Mouse (Mus musculus) left cerebral cortex, adult 18-20 months (tissue): ENCODE results near the gene Atp2c1. TPM values are rescaled to one million over a fixed set of nuclear protein-coding genes. Genes with fewer than 3 reads are reported as not detected.

Source experiments
- DNase-seq, 2 experiments: peaks; one replicate each; pipeline ENCODE4 v3.0.0; 2021 to 2022; ENCODE audit warnings: low spot score in 2 of 2, mixed read lengths in 1 of 2
- total RNA-seq, 2 experiments: library from RNA; stranded (reverse); gene quantifications; 2 replicates each; pipeline ENCODE4 v1.2.3; 2021

Atp2c1 gene
- total RNA-seq, 2 experiments from 2014 or later = 202 to 204 TPM

DNA sequence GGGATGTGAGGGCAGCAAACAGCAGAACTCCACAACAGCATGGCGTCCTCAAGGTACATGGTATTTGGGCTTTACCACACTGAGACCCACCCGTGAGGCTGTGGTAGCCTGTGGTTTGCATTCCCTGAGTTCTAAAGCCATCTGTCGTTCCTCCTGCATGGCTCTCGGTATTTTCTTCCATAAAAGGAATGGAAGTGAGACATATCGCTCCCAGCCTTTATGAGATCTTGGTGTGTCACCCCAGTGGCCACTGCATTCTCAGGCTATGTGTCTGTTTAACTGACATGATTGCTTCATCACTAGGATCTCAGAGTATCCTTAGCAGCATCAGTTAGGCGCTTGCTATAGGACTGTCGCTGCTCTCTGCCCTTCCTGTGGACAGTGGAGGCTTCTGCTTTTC lies 150.7 kb downstream of the Atp2c1 start:
- no peak for DNase-seq

DNA sequence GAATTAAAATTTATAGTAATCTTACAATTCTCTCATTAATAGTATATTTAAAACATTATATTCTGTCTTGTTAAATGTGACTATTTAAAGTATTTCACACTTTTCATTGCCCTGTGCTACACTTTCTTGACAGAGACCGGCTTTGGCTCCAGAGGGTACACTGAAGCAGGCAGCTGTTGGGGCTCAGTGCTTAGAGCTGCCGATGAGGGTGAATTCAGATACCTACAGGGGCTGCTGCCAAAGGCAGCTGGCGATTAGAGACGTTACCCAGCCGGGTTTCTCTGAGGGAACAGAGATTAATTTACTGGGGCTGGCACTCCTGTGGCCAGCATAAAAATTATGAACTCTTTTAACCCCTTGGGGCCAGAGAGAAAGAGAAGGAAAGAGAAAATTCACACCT lies 152.8 kb downstream of the Atp2c1 start:
- no peak for DNase-seq

DNA sequence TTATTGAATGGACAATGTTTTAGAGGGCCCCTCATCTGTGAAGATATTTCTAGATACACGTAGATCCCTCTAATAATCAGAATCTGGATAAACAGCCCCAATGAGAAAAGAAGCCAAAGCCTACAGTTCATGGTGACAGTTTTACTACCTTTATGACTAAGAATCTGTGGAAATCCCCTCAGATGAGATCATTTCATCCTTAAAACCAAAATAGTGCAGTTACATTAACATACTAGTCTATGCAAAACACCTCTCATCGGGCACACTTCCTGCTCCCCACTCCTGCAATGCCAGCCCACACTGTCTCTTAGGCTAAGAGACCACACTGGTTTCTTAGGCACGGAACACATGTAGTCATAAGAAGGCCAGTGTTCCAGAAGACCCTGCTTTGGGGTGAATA lies 158.5 kb downstream of the Atp2c1 start:
- no peak for DNase-seq

- DNase-seq = no peak
Observed at GRCm38 (mm10) chr9:105366199-105366598, 160.9 kb downstream of the Atp2c1 start.

GRCm38 (mm10) chr9:105363520-105364231 lies 163.4 kb downstream of the Atp2c1 start:
- no peak for DNase-seq

DNA sequence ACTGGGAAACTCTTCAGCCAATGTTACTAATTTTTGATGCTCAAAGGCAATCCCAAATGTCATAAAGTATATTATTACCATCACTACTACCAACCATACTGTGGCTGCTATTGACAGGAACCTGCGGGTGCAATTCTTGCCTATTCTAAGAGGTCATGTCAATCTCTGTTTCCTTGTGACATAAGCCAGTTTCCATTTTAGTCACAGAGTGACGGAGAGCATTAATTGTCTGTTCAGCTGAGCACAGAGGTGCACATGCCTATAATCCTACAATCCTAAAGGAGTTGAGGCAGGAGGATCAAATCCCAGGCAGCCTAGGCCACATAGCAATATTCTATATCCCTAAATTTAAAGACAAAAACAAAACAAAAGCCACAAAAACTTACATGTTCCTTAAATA lies 164.9 kb downstream of the Atp2c1 start:
- DNase-seq = no peak

Other genes starting within 250 kb of the Atp2c1 start
- gene Aste1, start 131.9 kb downstream of the Atp2c1 start, total RNA-seq = 10 to 100 TPM in 1 of 2 experiments, 1 to 10 TPM in 1; 8.4 to 10.4 TPM
- gene Nek11, start 131.8 kb downstream of the Atp2c1 start, total RNA-seq = 1 to 10 TPM; 1.5 to 1.7 TPM
- gene Pik3r4, start 115.7 kb upstream of the Atp2c1 start, total RNA-seq = 10 to 100 TPM; 41.2 to 47.9 TPM